Comparison of ENCODE assay signal across 29 mouse cellular contexts in the genomic region with DNA sequence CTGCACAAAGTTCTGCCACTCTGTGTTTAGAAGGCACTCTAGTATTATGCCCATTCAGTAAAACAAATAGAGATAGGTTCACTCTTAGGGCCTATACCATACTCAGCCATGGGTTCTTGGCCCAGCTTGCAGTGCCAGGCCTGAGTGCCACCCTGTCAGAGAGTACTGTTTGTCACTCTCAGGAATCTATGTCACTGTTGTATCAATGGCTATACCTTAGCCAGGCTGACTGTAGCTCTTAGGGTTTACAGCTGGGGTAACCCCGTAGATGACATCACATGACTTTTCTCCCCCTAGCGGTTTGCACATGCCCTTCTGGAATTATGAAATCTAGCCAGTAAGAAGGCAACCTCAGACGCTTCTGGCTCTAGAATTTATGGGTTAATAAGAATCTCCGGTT. TPM values are rescaled to one million over a fixed set of nuclear protein-coding genes. Genes with fewer than 3 reads are reported as not detected.
"Had no signal": no experiment of that assay in that cellular context is flagged by ENCODE, and none has a peak within 500 bp of the region (broad histone marks: within the 10 kb centered on the region; RNA-seq: fewer than 3 reads in every experiment).

No protein-coding gene starts in this region.

- ATAC-seq: intestine, embryonic 15.5 days had no signal

- DNase-seq: kidney, adult 11 months; kidney, adult 8-10 months; kidney, postnatal 14 days; kidney, postnatal 4 days; left cerebral cortex, postnatal 4 days; lung, adult 2 months; lung, postnatal 14 days; lung, postnatal 4 days; midbrain, embryonic 14.5 days; right cerebral cortex, adult 18-20 months; right cerebral cortex, postnatal 25 days; thymus, postnatal 25 days had no signal

- H3K27ac ChIP-seq: intestine, embryonic 15.5 days; kidney, embryonic 15.5 days; limb, embryonic 12.5 days; limb, embryonic 15.5 days had no signal

- H3K4me3 ChIP-seq: intestine, embryonic 15.5 days; kidney, embryonic 15.5 days; limb, embryonic 12.5 days; limb, embryonic 15.5 days had no signal

- H3K9ac ChIP-seq: intestine, embryonic 15.5 days; kidney, embryonic 15.5 days; limb, embryonic 12.5 days; limb, embryonic 15.5 days had no signal

- H3K36me3 ChIP-seq: intestine, embryonic 15.5 days; kidney, embryonic 15.5 days; limb, embryonic 12.5 days; limb, embryonic 15.5 days had no signal

- H3K4me1 ChIP-seq: intestine, embryonic 15.5 days; limb, embryonic 12.5 days; limb, embryonic 15.5 days had no signal

- H3K4me2 ChIP-seq: intestine, embryonic 15.5 days; kidney, embryonic 15.5 days; limb, embryonic 12.5 days; limb, embryonic 15.5 days; midbrain, embryonic 11.5 days had no signal

- H3K9me3 ChIP-seq: intestine, embryonic 15.5 days; kidney, embryonic 15.5 days; limb, embryonic 12.5 days; limb, embryonic 15.5 days had no signal

- H3K27me3 ChIP-seq: intestine, embryonic 15.5 days; kidney, embryonic 15.5 days; limb, embryonic 12.5 days; limb, embryonic 15.5 days had no signal

RNA-seq across cellular contexts. Expression of gene Afp, which starts 3.8 kb away (rescaled TPM):
- total RNA-seq: layer of hippocampus, adult 18-20 months; layer of hippocampus, postnatal 14 days; left cerebral cortex, postnatal 14 days; megakaryocyte-erythroid progenitor cell, adult 5-6 weeks; midbrain, postnatal 0 days had no signal
- polyA plus RNA-seq: midbrain, embryonic 11.5 days; midbrain, embryonic 14.5 days had no signal

RNA-seq across cellular contexts. Expression of gene Afm, which starts 24.4 kb away (rescaled TPM):
- total RNA-seq: layer of hippocampus, adult 18-20 months; layer of hippocampus, postnatal 14 days; left cerebral cortex, adult 8-10 months; left cerebral cortex, postnatal 14 days; left cerebral cortex, postnatal 4 days; megakaryocyte progenitor cell, adult 5-6 weeks; megakaryocyte-erythroid progenitor cell, adult 5-6 weeks; midbrain, postnatal 0 days had no signal
- polyA plus RNA-seq: limb, embryonic 12.5 days; limb, embryonic 15.5 days; lung, adult 2 months; lung, embryonic 16.5 days; midbrain, embryonic 11.5 days; midbrain, embryonic 14.5 days; midbrain, postnatal 0 days; neural tube, embryonic 11.5 days; neural tube, embryonic 14.5 days; small intestine, adult 2 months; thymus, postnatal 0 days had no signal

RNA-seq across cellular contexts. Expression of gene Alb, which starts 33.6 kb away (rescaled TPM):
- total RNA-seq: layer of hippocampus, adult 18-20 months; layer of hippocampus, postnatal 14 days; megakaryocyte progenitor cell, adult 5-6 weeks; megakaryocyte-erythroid progenitor cell, adult 5-6 weeks had no signal
- polyA plus RNA-seq: midbrain, embryonic 11.5 days; midbrain, embryonic 14.5 days; small intestine, adult 2 months had no signal
